Mouse (Mus musculus): Measurements from ENCODE around the gene Tagln2. TPM values are rescaled to one million over a fixed set of nuclear protein-coding genes. Genes with fewer than 3 reads are reported as not detected.

Gene Tagln2
- total and polyA plus RNA-seq, 3 experiments: 679 to 1,501 (median 1,068) TPM

DNA sequence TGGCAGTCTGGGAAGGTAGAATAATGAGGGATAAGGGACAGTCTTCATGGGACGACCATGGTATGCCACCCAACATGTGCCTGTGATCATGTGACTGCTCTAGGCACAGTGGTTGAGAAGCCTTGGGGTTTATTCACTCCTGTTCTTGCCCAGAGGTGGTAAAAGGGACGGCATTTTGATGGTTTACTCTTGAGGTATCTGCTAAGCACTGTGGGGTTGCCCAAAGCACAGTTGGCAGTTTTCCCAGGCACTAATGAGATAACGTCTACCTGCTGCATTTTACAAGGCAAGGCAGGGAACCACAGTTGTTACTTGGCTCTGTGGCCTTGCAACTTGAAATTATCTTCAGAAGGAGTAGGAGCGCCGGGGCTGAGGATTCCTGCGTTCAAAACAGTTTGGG is 40.0 kb downstream of the Tagln2 start:
- Histone ChIP-seq H3K27me3 (ENCODE audit: insufficient read depth, low read length) (peaks cover 3% of the 10 kb centered on the region; the same call in 1 of the 2 replicates), H3K9me3 (replicated peaks) (peaks cover 4% of the 10 kb centered on the region; the same call in 1 of the 2 replicates), H3K4me3 (ENCODE audit: low read depth, low read length) (no peak overlapping the region), H3K36me3 (replicated peaks) (no peaks in the 10 kb centered on the region), H3K4me1 (ENCODE audit: insufficient read depth, low read depth, low read length) (no peaks in the 10 kb centered on the region)
- TF ChIP-seq POLR2AphosphoS5 (IDR thresholded peaks at IDR 0.05; ENCODE audit: insufficient replicate concordance, low read depth, low read length) (no peak), GATA1 (IDR thresholded peaks at IDR 0.05; ENCODE audit: borderline replicate concordance, low read length) (no peak), GATA2 (IDR thresholded peaks at IDR 0.05; ENCODE audit: borderline replicate concordance, low read depth, low read length) (no peak)
- ATAC-seq (ENCODE audit: extremely low read depth, insufficient number of reproducible peaks, low FRiP score, poor library complexity, severe bottlenecking) (no peak), DNase-seq (ENCODE audit: low spot score) (no peak)

- TF ChIP-seq CTCF (IDR thresholded peaks at IDR 0.05; ENCODE audit: low read depth, low read length) (no peak), TAL1 (conservative IDR thresholded peaks at IDR 0.05; ENCODE audit: low read depth, low read length) (no peak), GATA2 (IDR thresholded peaks at IDR 0.05; ENCODE audit: borderline replicate concordance, low read depth, low read length) (no peak), POLR2AphosphoS5 (IDR thresholded peaks at IDR 0.05; ENCODE audit: insufficient replicate concordance, low read depth, low read length) (no peak), GATA1 (IDR thresholded peaks at IDR 0.05; ENCODE audit: borderline replicate concordance, low read length) (no peak)
- no peak for ATAC-seq (ENCODE audit: extremely low read depth, insufficient number of reproducible peaks, low FRiP score, poor library complexity, severe bottlenecking)
- Histone ChIP-seq H3K36me3 (replicated peaks) (no peaks in the 10 kb centered on the region), H3K4me1 (ENCODE audit: insufficient read depth, low read depth, low read length) (no peaks in the 10 kb centered on the region), H3K27me3 (ENCODE audit: insufficient read depth, low read length) (peaks cover 3% of the 10 kb centered on the region; the same call in 1 of the 2 replicates), H3K4me3 (ENCODE audit: low read depth, low read length) (no peak overlapping the region), H3K9me3 (replicated peaks) (peaks cover 9% of the 10 kb centered on the region; the same call in 1 of the 2 replicates)
- no peak for DNase-seq (ENCODE audit: low spot score)
Measured at GRCm38 (mm10) chr1:172540283-172540820, 40.5 kb downstream of the Tagln2 start.

DNA sequence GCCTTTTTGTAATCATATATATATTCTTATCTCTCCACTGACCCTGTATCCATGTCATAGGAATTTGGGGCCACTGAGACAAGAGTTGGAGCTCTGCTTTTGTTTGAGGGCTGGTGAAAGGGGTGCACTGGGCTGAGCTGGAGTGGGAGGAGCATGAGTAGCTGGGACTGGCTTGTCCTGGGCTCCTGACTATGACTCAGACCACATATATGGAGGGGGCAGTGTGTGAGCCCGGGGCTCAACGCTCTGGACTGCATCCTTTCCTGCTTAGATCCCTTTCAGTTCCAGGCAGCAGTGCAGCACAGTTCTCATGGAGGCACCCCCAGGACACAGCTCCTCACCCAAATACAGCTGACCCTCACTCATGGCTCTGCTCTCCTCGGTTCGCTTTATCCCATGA is 46.2 kb downstream of the Tagln2 start:
- ATAC-seq (ENCODE audit: extremely low read depth, insufficient number of reproducible peaks, low FRiP score, poor library complexity, severe bottlenecking): no peak
- no peaks in the 10 kb centered on the region for H3K27me3 ChIP-seq (ENCODE audit: insufficient read depth, low read length)
- peaks cover 14% of the 10 kb centered on the region for H3K9me3 ChIP-seq (replicated peaks)
- H3K36me3 ChIP-seq (replicated peaks): no peaks in the 10 kb centered on the region
- no peaks in the 10 kb centered on the region for H3K4me1 ChIP-seq (ENCODE audit: insufficient read depth, low read depth, low read length)
- DNase-seq (ENCODE audit: low spot score): no peak
- TF ChIP-seq CTCF (IDR thresholded peaks at IDR 0.05; ENCODE audit: low read depth, low read length): no peak
- TF ChIP-seq GATA1 (IDR thresholded peaks at IDR 0.05; ENCODE audit: borderline replicate concordance, low read length): no peak
- TF ChIP-seq GATA2 (IDR thresholded peaks at IDR 0.05; ENCODE audit: borderline replicate concordance, low read depth, low read length): no peak
- no peak for TF ChIP-seq TAL1 (conservative IDR thresholded peaks at IDR 0.05; ENCODE audit: low read depth, low read length)
- no peak for TF ChIP-seq POLR2AphosphoS5 (IDR thresholded peaks at IDR 0.05; ENCODE audit: insufficient replicate concordance, low read depth, low read length)
- no peak overlapping the region for H3K4me3 ChIP-seq (ENCODE audit: low read depth, low read length)

DNA sequence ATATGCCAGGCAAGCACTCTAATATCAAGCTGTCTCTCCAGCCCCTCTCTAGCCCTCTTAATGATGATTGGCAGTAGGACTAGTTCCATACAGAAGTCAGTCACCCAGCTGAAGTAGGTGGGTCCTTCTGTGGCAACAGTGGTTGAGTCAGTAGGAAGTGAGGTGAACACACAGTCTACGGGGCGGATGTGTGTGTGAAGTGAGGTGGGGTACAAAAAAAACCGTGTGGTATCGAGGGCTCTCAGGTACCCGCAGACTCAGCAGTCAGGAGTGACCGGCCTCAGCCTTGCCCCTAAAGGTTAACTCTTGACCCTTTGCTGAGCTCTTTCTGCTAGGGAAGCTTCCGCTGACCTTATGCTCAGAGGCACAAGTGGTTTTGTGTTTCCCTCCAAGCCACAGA is 48.7 kb downstream of the Tagln2 start:
- TF ChIP-seq GATA1 (IDR thresholded peaks at IDR 0.05; ENCODE audit: borderline replicate concordance, low read length) (no peak), GATA2 (IDR thresholded peaks at IDR 0.05; ENCODE audit: borderline replicate concordance, low read depth, low read length) (no peak), POLR2AphosphoS5 (IDR thresholded peaks at IDR 0.05; ENCODE audit: insufficient replicate concordance, low read depth, low read length) (no peak), TAL1 (conservative IDR thresholded peaks at IDR 0.05; ENCODE audit: low read depth, low read length) (no peak), CTCF (IDR thresholded peaks at IDR 0.05; ENCODE audit: low read depth, low read length) (no peak)
- H3K4me3 ChIP-seq (ENCODE audit: low read depth, low read length): no peak overlapping the region
- no peaks in the 10 kb centered on the region for H3K27me3 ChIP-seq (ENCODE audit: insufficient read depth, low read length)
- H3K4me1 ChIP-seq (ENCODE audit: insufficient read depth, low read depth, low read length): no peaks in the 10 kb centered on the region
- peaks cover 14% of the 10 kb centered on the region for H3K9me3 ChIP-seq (replicated peaks)
- H3K36me3 ChIP-seq (replicated peaks): no peaks in the 10 kb centered on the region
- ATAC-seq (ENCODE audit: extremely low read depth, insufficient number of reproducible peaks, low FRiP score, poor library complexity, severe bottlenecking) (no peak), DNase-seq (ENCODE audit: low spot score) (no peak)

- DNase-seq (ENCODE audit: low spot score): no peak
- Histone ChIP-seq H3K4me3 (ENCODE audit: low read depth, low read length) (no peak overlapping the region), H3K27me3 (ENCODE audit: insufficient read depth, low read length) (no peaks in the 10 kb centered on the region), H3K36me3 (replicated peaks) (no peaks in the 10 kb centered on the region), H3K4me1 (ENCODE audit: insufficient read depth, low read depth, low read length) (no peaks in the 10 kb centered on the region), H3K9me3 (replicated peaks) (peaks cover 14% of the 10 kb centered on the region)
- TF ChIP-seq POLR2AphosphoS5 (IDR thresholded peaks at IDR 0.05; ENCODE audit: insufficient replicate concordance, low read depth, low read length) (no peak), GATA2 (IDR thresholded peaks at IDR 0.05; ENCODE audit: borderline replicate concordance, low read depth, low read length) (no peak)
- no peak for ATAC-seq (ENCODE audit: extremely low read depth, insufficient number of reproducible peaks, low FRiP score, poor library complexity, severe bottlenecking)
Measured at GRCm38 (mm10) chr1:172549314-172549713, 49.5 kb downstream of the Tagln2 start.

DNA sequence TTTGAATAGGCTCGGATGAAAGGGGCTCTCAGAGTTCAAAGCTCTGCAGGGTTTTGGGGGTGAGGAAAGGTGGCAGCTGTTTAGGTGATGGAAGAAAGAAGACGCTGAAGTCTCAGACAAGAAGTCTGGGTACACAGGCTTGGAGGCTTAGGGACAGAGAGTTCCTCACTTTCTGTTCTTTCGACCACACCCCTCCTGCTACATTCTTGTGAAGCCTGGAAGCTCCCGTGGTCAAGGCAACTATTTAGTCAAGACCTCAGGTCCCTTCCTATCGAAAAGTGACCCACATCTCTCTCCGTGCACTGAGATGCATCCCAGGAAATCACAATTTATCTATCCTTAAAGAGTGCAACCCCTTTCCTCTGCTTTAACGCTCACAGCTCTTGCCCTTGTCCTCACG is 49.9 kb downstream of the Tagln2 start:
- no peak for DNase-seq (ENCODE audit: low spot score)
- H3K4me1 ChIP-seq (ENCODE audit: insufficient read depth, low read depth, low read length): no peaks in the 10 kb centered on the region
- peaks cover 14% of the 10 kb centered on the region for H3K9me3 ChIP-seq (replicated peaks)
- TF ChIP-seq GATA1 (IDR thresholded peaks at IDR 0.05; ENCODE audit: borderline replicate concordance, low read length): no peak
- TF ChIP-seq GATA2 (IDR thresholded peaks at IDR 0.05; ENCODE audit: borderline replicate concordance, low read depth, low read length): no peak
- no peak for TF ChIP-seq TAL1 (conservative IDR thresholded peaks at IDR 0.05; ENCODE audit: low read depth, low read length)
- no peak for TF ChIP-seq POLR2AphosphoS5 (IDR thresholded peaks at IDR 0.05; ENCODE audit: insufficient replicate concordance, low read depth, low read length)
- no peak for TF ChIP-seq CTCF (IDR thresholded peaks at IDR 0.05; ENCODE audit: low read depth, low read length)
- no peak overlapping the region for H3K4me3 ChIP-seq (ENCODE audit: low read depth, low read length)
- no peaks in the 10 kb centered on the region for H3K27me3 ChIP-seq (ENCODE audit: insufficient read depth, low read length)
- H3K36me3 ChIP-seq (replicated peaks): no peaks in the 10 kb centered on the region
- ATAC-seq (ENCODE audit: extremely low read depth, insufficient number of reproducible peaks, low FRiP score, poor library complexity, severe bottlenecking): no peak

Data from G1E (cell line).